Mouse (Mus musculus) 3T3-L1 (cell line): ENCODE results near the gene Susd2.

Source experiments
- DNase-seq: peaks from one replicate; pipeline ENCODE4 v3.0.0-alpha.2; 2015; ENCODE audit warnings: low read depth, low spot score

The Susd2 gene

GRCm38 (mm10) chr10:75657165-75657564 lies 13.4 kb upstream of the Susd2 start:
- DNase-seq: no peak

- DNase-seq: no peak
Measured at GRCm38 (mm10) chr10:75654053-75654452, 10.2 kb upstream of the Susd2 start.

- DNase-seq: no peak
Measured at GRCm38 (mm10) chr10:75651381-75652068, 7.7 kb upstream of the Susd2 start.

GRCm38 (mm10) chr10:75650306-75650902 lies 6.6 kb upstream of the Susd2 start:
- DNase-seq: no peak

- no peak for DNase-seq
Measured at GRCm38 (mm10) chr10:75649406-75649995, 5.7 kb upstream of the Susd2 start.

- no peak for DNase-seq
Measured at GRCm38 (mm10) chr10:75649001-75649400, 5.2 kb upstream of the Susd2 start.

- DNase-seq: no peak
Measured at GRCm38 (mm10) chr10:75648091-75648490, 4.3 kb upstream of the Susd2 start.

GRCm38 (mm10) chr10:75647362-75647761 lies 3.6 kb upstream of the Susd2 start:
- peak; percentile 35 for DNase-seq

- no peak for DNase-seq
Measured at GRCm38 (mm10) chr10:75646406-75646805, 2.6 kb upstream of the Susd2 start.

- DNase-seq: no peak
Measured at GRCm38 (mm10) chr10:75645616-75646015, 1.8 kb upstream of the Susd2 start.

GRCm38 (mm10) chr10:75642891-75643290 lies 917 bp downstream of the Susd2 start:
- no peak for DNase-seq

GRCm38 (mm10) chr10:75642436-75642835 lies 1.4 kb downstream of the Susd2 start:
- no peak for DNase-seq

- DNase-seq: no peak
Measured at GRCm38 (mm10) chr10:75641721-75642222, 2.0 kb downstream of the Susd2 start.

GRCm38 (mm10) chr10:75637711-75638110 lies 6.1 kb downstream of the Susd2 start:
- DNase-seq: no peak

GRCm38 (mm10) chr10:75636084-75636786 lies 7.6 kb downstream of the Susd2 start:
- no peak for DNase-seq

- DNase-seq: peak; percentile 88
Measured at GRCm38 (mm10) chr10:75635693-75636055, 8.1 kb downstream of the Susd2 start.

GRCm38 (mm10) chr10:75635019-75635692 lies 8.7 kb downstream of the Susd2 start:
- no peak for DNase-seq

- no peak for DNase-seq
Measured at GRCm38 (mm10) chr10:75634610-75635009, 9.2 kb downstream of the Susd2 start.

- DNase-seq: no peak
Measured at GRCm38 (mm10) chr10:75633576-75634139, 10.2 kb downstream of the Susd2 start.

GRCm38 (mm10) chr10:75633048-75633447 lies 10.8 kb downstream of the Susd2 start:
- no peak for DNase-seq

GRCm38 (mm10) chr10:75632633-75633032 lies 11.2 kb downstream of the Susd2 start:
- no peak for DNase-seq
